Mouse (Mus musculus): ENCODE data around the gene Arl8a.

DNA sequence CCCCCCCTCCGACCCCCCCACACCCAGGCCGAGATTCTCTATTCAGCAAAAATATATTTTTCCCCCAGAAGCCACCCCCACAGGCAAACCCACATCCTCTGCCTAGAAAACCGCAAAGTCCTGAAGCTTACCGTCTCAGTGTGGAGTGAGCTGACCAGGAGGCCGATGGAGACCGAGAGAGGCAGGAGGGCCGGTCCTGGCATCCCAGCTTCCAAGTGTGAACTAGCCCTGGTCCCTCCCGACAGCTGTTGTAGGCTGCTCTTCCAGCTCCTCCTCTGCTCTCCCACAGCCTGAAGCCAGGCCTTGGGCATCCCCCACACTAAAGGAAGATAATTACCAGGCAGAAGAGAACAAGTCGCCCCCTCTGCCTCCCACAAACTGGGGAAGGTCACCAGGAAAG, 17.6 kb upstream of the Arl8a start:
- TF ChIP-seq CTCF (IDR thresholded peaks at IDR 0.05; ENCODE audit: control insufficient read depth, insufficient read depth, insufficient read length) (no peak), MYOD1 (IDR thresholded peaks at IDR 0.05; ENCODE audit: control insufficient read depth, insufficient read length, low read depth) (no peak)
